Mouse (Mus musculus) intestine, embryonic 15.5 days (tissue): ENCODE data around the gene Olfr568. TPM values are rescaled to one million over a fixed set of nuclear protein-coding genes. Genes with fewer than 3 reads are reported as not detected.

ENCODE experiments used
- ATAC-seq: fragments of 200-750 bp; cut with Nextera tagmentation; 2 replicates; pipeline ENCODE4 v1.8.0; 2017; ENCODE audit warnings: moderate TSS enrichment, moderate library complexity
- H3K27ac ChIP-seq: fragments of 300-500 bp; sonication (generic); 2 replicates; pipeline ENCODE4 v1.5.1; 2015; ENCODE audit warnings: mild to moderate bottlenecking, inconsistent platforms
- H3K27me3 ChIP-seq: fragments of 300-500 bp; sonication (generic); replicated peaks from 2 replicates; pipeline ENCODE4 v1.6.1; 2015; ENCODE audit warnings: inconsistent platforms
- H3K36me3 ChIP-seq: fragments of 300-500 bp; sonication (generic); 2 replicates; pipeline ENCODE4 v1.6.1; 2015; ENCODE audit warnings: inconsistent platforms
- H3K4me1 ChIP-seq: fragments of 300-500 bp; sonication (generic); replicated peaks from 2 replicates; pipeline ENCODE4 v1.6.1; 2015; ENCODE audit warnings: inconsistent platforms
- H3K4me2 ChIP-seq: fragments of 300-500 bp; sonication (generic); replicated peaks from 2 replicates; pipeline ENCODE4 v1.6.1; 2015; ENCODE audit warnings: mild to moderate bottlenecking, inconsistent platforms
- H3K4me3 ChIP-seq: fragments of 300-500 bp; sonication (generic); replicated peaks from 2 replicates; pipeline ENCODE4 v1.5.1; 2015; ENCODE audit warnings: inconsistent platforms
- H3K9ac ChIP-seq: fragments of 300-500 bp; sonication (generic); 2 replicates; pipeline ENCODE4 v1.6.1; 2015; ENCODE audit warnings: inconsistent platforms
- H3K9me3 ChIP-seq: fragments of 300-500 bp; sonication (generic); 2 replicates; pipeline ENCODE4 v1.6.1; 2016; ENCODE audit warnings: inconsistent platforms
- WGBS: fragments of 180-500 bp; shearing (Covaris S2); methylation state at CpG from one replicate; pipeline ENCODE4 v1.1.7; 2015; 5-methylcytosine and 5-hydroxymethylcytosine counted together
- polyA plus RNA-seq: library from polyadenylated mRNA; unstranded; fragments of >200 nt; fragmentation: Nextera tagmentation; extraction: Ambion mirVana; gene quantifications from 2 replicates; pipeline ENCODE4 v1.2.1, GENCODE M21; 2015

The Olfr568 gene
- polyA plus RNA-seq = not detected in 2 replicates

GRCm38 (mm10) chr7:102876822-102877221 lies at the start of gene Olfr568:
Gene Olfr568 (plus strand): TSS chr7:102877122.
- ATAC-seq = no peak
- H3K9ac ChIP-seq = no peak within 1 kb of the TSS

GRCm38 (mm10) chr7:102855807-102856206 lies 21.1 kb upstream of the Olfr568 start:
- Histone ChIP-seq H3K27ac (no peak overlapping the region), H3K4me1 (no peaks in the 10 kb centered on the region), H3K27me3 (no peaks in the 10 kb centered on the region), H3K4me2 (no peak overlapping the region), H3K36me3 (no peaks in the 10 kb centered on the region), H3K9me3 (no peaks in the 10 kb centered on the region), H3K4me3 (no peak overlapping the region), H3K9ac (no peak overlapping the region)
- no peak for ATAC-seq

More at GRCm38 (mm10) chr7:102876822-102877221, at the start of gene Olfr568:
- H3K4me3 ChIP-seq = no peak within 1 kb of the TSS
- H3K9me3 ChIP-seq = no peaks in the 10 kb centered on the region
- no peaks in the 10 kb centered on the region for H3K4me1 ChIP-seq
- no peaks in the 10 kb centered on the region for H3K27me3 ChIP-seq
- H3K36me3 ChIP-seq = no peaks in the 10 kb centered on the region
- H3K4me2 ChIP-seq = no peak within 1 kb of the TSS
- H3K27ac ChIP-seq = no peak within 1 kb of the TSS

- WGBS = 70% methylated on average over 1 of the region's 1 CpGs
- ATAC-seq = no peak
- no peak within 1 kb of the TSS for H3K4me2 ChIP-seq
- no peak within 1 kb of the TSS for H3K27ac ChIP-seq
- H3K9ac ChIP-seq = no peak within 1 kb of the TSS
- no peaks in the 10 kb centered on the region for H3K4me1 ChIP-seq
- no peaks in the 10 kb centered on the region for H3K9me3 ChIP-seq
- H3K4me3 ChIP-seq = no peak within 1 kb of the TSS
- no peaks in the 10 kb centered on the region for H3K27me3 ChIP-seq
- H3K36me3 ChIP-seq = no peaks in the 10 kb centered on the region
Observed at GRCm38 (mm10) chr7:102858665-102859064, 18.3 kb upstream of the Olfr568 start, which contains the start of gene Olfr566. Gene Olfr566 (minus strand): TSS chr7:102858765.

- no peak for ATAC-seq
- no peak within 1 kb of the TSS for H3K4me2 ChIP-seq
- H3K9me3 ChIP-seq = no peaks in the 10 kb centered on the region
- no peak within 1 kb of the TSS for H3K4me3 ChIP-seq
- 62% methylated on average over 3 of the region's 3 CpGs for WGBS
- H3K36me3 ChIP-seq = no peaks in the 10 kb centered on the region
- no peaks in the 10 kb centered on the region for H3K27me3 ChIP-seq
- H3K4me1 ChIP-seq = no peaks in the 10 kb centered on the region
- H3K27ac ChIP-seq = no peak within 1 kb of the TSS
- H3K9ac ChIP-seq = no peak within 1 kb of the TSS
Observed at GRCm38 (mm10) chr7:102890782-102891181, 13.9 kb downstream of the Olfr568 start, which contains the start of gene Olfr569. Gene Olfr569 (minus strand): TSS chr7:102890882.

GRCm38 (mm10) chr7:102915261-102915660 lies 38.3 kb downstream of the Olfr568 start:
- H3K9me3 ChIP-seq = no peaks in the 10 kb centered on the region
- WGBS = 17% methylated on average over 1 of the region's 1 CpGs
- no peak overlapping the region for H3K27ac ChIP-seq
- no peak overlapping the region for H3K4me3 ChIP-seq
- no peak overlapping the region for H3K9ac ChIP-seq
- no peaks in the 10 kb centered on the region for H3K4me1 ChIP-seq
- H3K4me2 ChIP-seq = no peak overlapping the region
- no peaks in the 10 kb centered on the region for H3K27me3 ChIP-seq
- no peaks in the 10 kb centered on the region for H3K36me3 ChIP-seq
- no peak for ATAC-seq

GRCm38 (mm10) chr7:102916405-102916804 lies 39.5 kb downstream of the Olfr568 start:
- 47% methylated on average over 5 of the region's 5 CpGs for WGBS
- Histone ChIP-seq H3K4me1 (no peaks in the 10 kb centered on the region), H3K9ac (no peak overlapping the region), H3K4me3 (no peak overlapping the region), H3K36me3 (no peaks in the 10 kb centered on the region), H3K9me3 (no peaks in the 10 kb centered on the region), H3K27ac (no peak overlapping the region), H3K27me3 (no peaks in the 10 kb centered on the region), H3K4me2 (no peak overlapping the region)
- ATAC-seq = no peak

- no peaks in the 10 kb centered on the region for H3K36me3 ChIP-seq
- H3K9ac ChIP-seq = no peak within 1 kb of the TSS
- H3K4me2 ChIP-seq = no peak within 1 kb of the TSS
- ATAC-seq = no peak
- H3K4me3 ChIP-seq = no peak within 1 kb of the TSS
- H3K9me3 ChIP-seq = no peaks in the 10 kb centered on the region
- 60% methylated on average over 4 of the region's 4 CpGs for WGBS
- no peaks in the 10 kb centered on the region for H3K27me3 ChIP-seq
- no peak within 1 kb of the TSS for H3K27ac ChIP-seq
- H3K4me1 ChIP-seq = no peaks in the 10 kb centered on the region
Observed at GRCm38 (mm10) chr7:102917032-102917875, 40.3 kb downstream of the Olfr568 start, which contains the start of gene Olfr571. Gene Olfr571 (minus strand): TSS chr7:102917536.

- ATAC-seq = peak; percentile 70
- no peaks in the 10 kb centered on the region for H3K4me1 ChIP-seq
- no peak overlapping the region for H3K27ac ChIP-seq
- no peaks in the 10 kb centered on the region for H3K36me3 ChIP-seq
- H3K27me3 ChIP-seq = no peaks in the 10 kb centered on the region
- H3K9ac ChIP-seq = no peak overlapping the region
- H3K4me3 ChIP-seq = no peak overlapping the region
- 3% methylated on average over 1 of the region's 1 CpGs for WGBS
- H3K9me3 ChIP-seq = no peaks in the 10 kb centered on the region
- no peak overlapping the region for H3K4me2 ChIP-seq
Observed at GRCm38 (mm10) chr7:102919632-102920031, 42.7 kb downstream of the Olfr568 start.

- H3K9ac ChIP-seq = no peak within 1 kb of the TSS
- H3K9me3 ChIP-seq = no peaks in the 10 kb centered on the region
- 52% methylated on average over 1 of the region's 1 CpGs for WGBS
- no peak for ATAC-seq
- no peak within 1 kb of the TSS for H3K27ac ChIP-seq
- no peak within 1 kb of the TSS for H3K4me2 ChIP-seq
- H3K36me3 ChIP-seq = no peaks in the 10 kb centered on the region
- H3K4me1 ChIP-seq = no peaks in the 10 kb centered on the region
- no peaks in the 10 kb centered on the region for H3K27me3 ChIP-seq
- H3K4me3 ChIP-seq = no peak within 1 kb of the TSS
Observed at GRCm38 (mm10) chr7:102924109-102924508, 47.2 kb downstream of the Olfr568 start, which contains the start of gene Olfr572. Gene Olfr572 (plus strand): TSS chr7:102924409.

- no peak overlapping the region for H3K9ac ChIP-seq
- H3K27ac ChIP-seq = no peak overlapping the region
- H3K4me3 ChIP-seq = no peak overlapping the region
- no peaks in the 10 kb centered on the region for H3K4me1 ChIP-seq
- H3K4me2 ChIP-seq = no peak overlapping the region
- no peaks in the 10 kb centered on the region for H3K27me3 ChIP-seq
- WGBS = 72% methylated on average over 3 of the region's 3 CpGs
- no peak for ATAC-seq
- H3K36me3 ChIP-seq = no peaks in the 10 kb centered on the region
- no peaks in the 10 kb centered on the region for H3K9me3 ChIP-seq
Observed at GRCm38 (mm10) chr7:102927105-102927504, 50.2 kb downstream of the Olfr568 start.
